Mouse (Mus musculus): Measurements from ENCODE around the gene Kcng4. TPM values are rescaled to one million over a fixed set of nuclear protein-coding genes. Genes with fewer than 3 reads are reported as not detected.

The Kcng4 gene
- 0.23 TPM for polyA plus RNA-seq (2014; fragmentation: Illumina TruSeq; extraction: RNeasy Lipid Tissue Mini Kit (QIAGEN cat#74804))

GRCm38 (mm10) chr8:119635378-119635777 is at the start of gene Kcng4:
TSS of gene Kcng4 (minus strand) at chr8:119635680.

GRCm38 (mm10) chr8:119666219-119666951 is 30.9 kb upstream of the Kcng4 start, which contains the start of gene Wfdc1:
TSS of gene Wfdc1 (plus strand) at chr8:119666365.

GRCm38 (mm10) chr8:119612471-119612870 is 23.0 kb downstream of the Kcng4 start, which contains the start of gene Adad2:
TSS of gene Adad2 (plus strand) at chr8:119612747.

GRCm38 (mm10) chr8:119604996-119605395 is 30.5 kb downstream of the Kcng4 start, which contains the start of gene Taf1c:
TSS of gene Taf1c (minus strand) at chr8:119605222.

GRCm38 (mm10) chr8:119574437-119575365 is 60.8 kb downstream of the Kcng4 start, which contains the start of the genes Hsdl1 and Dnaaf1:
TSS of gene Hsdl1 (minus strand) at chr8:119575183.
TSS of gene Dnaaf1 (plus strand) at chr8:119575235.

Other genes with a start within 250 kb of the Kcng4 start
- gene Mlycd, start 240.8 kb downstream of the Kcng4 start, polyA plus RNA-seq (2014; fragmentation: Illumina TruSeq; extraction: RNeasy Lipid Tissue Mini Kit (QIAGEN cat#74804)), result 0.43 TPM
- gene Osgin1, start 201.6 kb downstream of the Kcng4 start, polyA plus RNA-seq (2014; fragmentation: Illumina TruSeq; extraction: RNeasy Lipid Tissue Mini Kit (QIAGEN cat#74804)), result not detected
- not detected for gene Necab2, start 189.0 kb downstream of the Kcng4 start, polyA plus RNA-seq (2014; fragmentation: Illumina TruSeq; extraction: RNeasy Lipid Tissue Mini Kit (QIAGEN cat#74804))
- gene Slc38a8, start 134.0 kb downstream of the Kcng4 start, polyA plus RNA-seq (2014; fragmentation: Illumina TruSeq; extraction: RNeasy Lipid Tissue Mini Kit (QIAGEN cat#74804)), result 0.17 TPM
- gene Mbtps1, start 76.9 kb downstream of the Kcng4 start, polyA plus RNA-seq (2014; fragmentation: Illumina TruSeq; extraction: RNeasy Lipid Tissue Mini Kit (QIAGEN cat#74804)), result 63.5 TPM
- 13.1 TPM for gene Hsdl1, start 60.5 kb downstream of the Kcng4 start, polyA plus RNA-seq (2014; fragmentation: Illumina TruSeq; extraction: RNeasy Lipid Tissue Mini Kit (QIAGEN cat#74804))
- gene Dnaaf1, start 60.4 kb downstream of the Kcng4 start, polyA plus RNA-seq (2014; fragmentation: Illumina TruSeq; extraction: RNeasy Lipid Tissue Mini Kit (QIAGEN cat#74804)), result not detected
- not detected for gene Taf1c, start 30.5 kb downstream of the Kcng4 start, polyA plus RNA-seq (2014; fragmentation: Illumina TruSeq; extraction: RNeasy Lipid Tissue Mini Kit (QIAGEN cat#74804))
- gene Adad2, start 22.9 kb downstream of the Kcng4 start, polyA plus RNA-seq (2014; fragmentation: Illumina TruSeq; extraction: RNeasy Lipid Tissue Mini Kit (QIAGEN cat#74804)), result not detected
- gene Wfdc1, start 30.7 kb upstream of the Kcng4 start, polyA plus RNA-seq (2014; fragmentation: Illumina TruSeq; extraction: RNeasy Lipid Tissue Mini Kit (QIAGEN cat#74804)), result 5.0 TPM
- not detected for gene Atp2c2, start 64.3 kb upstream of the Kcng4 start, polyA plus RNA-seq (2014; fragmentation: Illumina TruSeq; extraction: RNeasy Lipid Tissue Mini Kit (QIAGEN cat#74804))
- gene Tldc1, start 142.7 kb upstream of the Kcng4 start, polyA plus RNA-seq (2014; fragmentation: Illumina TruSeq; extraction: RNeasy Lipid Tissue Mini Kit (QIAGEN cat#74804)), result 2.5 TPM
- 2.0 TPM for gene Cotl1, start 204.9 kb upstream of the Kcng4 start, polyA plus RNA-seq (2014; fragmentation: Illumina TruSeq; extraction: RNeasy Lipid Tissue Mini Kit (QIAGEN cat#74804))
- not detected for gene Klhl36, start 226.6 kb upstream of the Kcng4 start, polyA plus RNA-seq (2014; fragmentation: Illumina TruSeq; extraction: RNeasy Lipid Tissue Mini Kit (QIAGEN cat#74804))